Mouse (Mus musculus) neutrophil, adult 59 days (primary cell): ENCODE data around the gene Gm42517. TPM values are rescaled to one million over a fixed set of nuclear protein-coding genes. Genes with fewer than 3 reads are reported as not detected.

Experiments used
- total RNA-seq, 2 experiments: library from RNA; stranded (reverse); gene quantifications; 1 replicate in 1 of 2; 2 replicates in 1 of 2; pipeline ENCODE4 v1.2.4; 2023

The Gm42517 gene
- under 1 TPM in 1 of 2 experiments, not detected in 1; 0.26 TPM for total RNA-seq

DNA sequence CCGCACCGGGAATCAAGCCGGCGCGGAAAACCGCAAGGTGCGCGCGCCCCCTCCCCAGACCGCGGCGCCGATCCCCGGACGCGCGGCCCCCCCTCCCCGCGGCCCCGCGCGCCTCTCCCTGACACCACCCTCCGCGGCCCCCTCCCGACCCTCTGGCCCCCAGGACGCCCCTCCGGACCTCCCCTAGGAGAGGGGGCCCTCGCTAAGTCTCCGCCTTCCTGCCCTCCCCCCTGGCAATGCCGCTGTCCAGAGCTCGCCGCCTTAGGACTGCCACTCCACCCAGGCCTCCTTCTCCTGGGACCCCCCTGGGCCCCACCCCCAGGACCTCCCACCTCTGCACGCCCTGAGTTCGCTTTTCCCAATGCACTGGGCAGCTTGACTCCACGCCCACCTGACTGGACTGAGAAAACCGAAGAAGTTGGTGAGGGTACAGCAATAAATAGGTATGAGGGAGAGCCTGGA, at the start of gene Gm42517:
Gene Gm42517, minus strand, starts transcription at position 52 of the 462 bp plus-strand sequence.

DNA sequence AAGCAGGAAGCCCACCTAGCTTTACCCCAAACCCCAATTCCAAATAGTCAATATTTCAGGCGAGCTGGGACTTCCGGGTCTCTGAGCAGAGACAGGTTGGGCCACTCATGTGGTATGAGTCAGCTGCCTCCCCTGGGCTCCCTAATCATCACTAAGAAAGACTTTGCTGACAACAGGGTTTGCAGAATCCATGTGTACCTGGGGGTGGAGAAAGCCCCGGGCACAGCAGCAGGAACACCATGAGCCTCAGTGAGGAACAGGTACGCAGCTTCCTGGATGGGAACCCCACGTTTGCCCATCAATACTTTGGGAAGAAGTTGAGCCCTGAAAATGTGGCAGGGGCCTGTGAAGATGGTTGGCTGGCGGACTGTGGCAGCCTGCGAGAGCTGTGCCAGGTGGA, 20.5 kb upstream of the Gm42517 start, which contains the start of gene Pde6b:
Gene Pde6b, plus strand, starts transcription at position 191 of the 400 bp plus-strand sequence.

Other genes with a start within 250 kb of the Gm42517 start
- gene Tmed5, start 235.3 kb downstream of the Gm42517 start, total RNA-seq = 10 to 100 TPM; 51.1 to 51.7 TPM
- 1 to 10 TPM; 6.2 to 7.3 TPM for gene Ccdc18, start 235.0 kb downstream of the Gm42517 start, total RNA-seq
- 10 to 100 TPM; 38.0 to 43.0 TPM for gene Dr1, start 99.0 kb downstream of the Gm42517 start, total RNA-seq
- gene Pigg, start 55.3 kb downstream of the Gm42517 start, total RNA-seq = 1 to 10 TPM; 2.2 to 2.3 TPM
- gene Pde6b, start 20.5 kb upstream of the Gm42517 start, total RNA-seq = not detected
- gene Atp5k, start 66.5 kb upstream of the Gm42517 start, total RNA-seq = 10 to 100 TPM; 75.9 to 87.5 TPM
- gene Mfsd7a, start 81.0 kb upstream of the Gm42517 start, total RNA-seq = 10 to 100 TPM; 15.9 to 22.5 TPM
- gene Pcgf3, start 93.3 kb upstream of the Gm42517 start, total RNA-seq = 10 to 100 TPM; 12.6 to 15.5 TPM
- gene Cplx1, start 182.1 kb upstream of the Gm42517 start, total RNA-seq = not detected